Mouse (Mus musculus): Measurements from ENCODE around the gene Vmp1. TPM values are rescaled to one million over a fixed set of nuclear protein-coding genes. Genes with fewer than 3 reads are reported as not detected.

The Vmp1 gene
- polyA plus RNA-seq, 1 experiment from 2014 or later: 173 TPM

GRCm38 (mm10) chr11:86678957-86679356 is 4.7 kb downstream of the Vmp1 start:
- H3K27ac ChIP-seq (ENCODE audit: low read length): peak overlapping the region; percentile 82
- ATAC-seq (ENCODE audit: low FRiP score, low TSS enrichment): peak; percentile 37; the same call in 1 of the 2 replicates
- 44% methylated on average over 5 of the region's 5 CpGs for WGBS
- H3K36me3 ChIP-seq (ENCODE audit: insufficient read depth, low read length): no peaks in the 10 kb centered on the region
- peaks cover 32% of the 10 kb centered on the region for H3K4me1 ChIP-seq (ENCODE audit: insufficient read depth, low read length)
- no peaks in the 10 kb centered on the region for H3K27me3 ChIP-seq (ENCODE audit: insufficient read depth, low read length)
- H3K9ac ChIP-seq (replicated peaks; ENCODE audit: low read length): no peak overlapping the region
- no peaks in the 10 kb centered on the region for H3K9me3 ChIP-seq (ENCODE audit: low read length)
- H3K4me2 ChIP-seq (replicated peaks; ENCODE audit: low read depth, low read length): no peak overlapping the region
- no peak overlapping the region for H3K4me3 ChIP-seq (ENCODE audit: low read length)

- Histone ChIP-seq H3K4me3 (ENCODE audit: low read length) (no peak overlapping the region), H3K9ac (replicated peaks; ENCODE audit: low read length) (no peak overlapping the region), H3K27me3 (ENCODE audit: insufficient read depth, low read length) (no peaks in the 10 kb centered on the region), H3K27ac (ENCODE audit: low read length) (no peak overlapping the region), H3K36me3 (ENCODE audit: insufficient read depth, low read length) (no peaks in the 10 kb centered on the region), H3K4me2 (replicated peaks; ENCODE audit: low read depth, low read length) (no peak overlapping the region), H3K4me1 (ENCODE audit: insufficient read depth, low read length) (peaks cover 14% of the 10 kb centered on the region), H3K9me3 (ENCODE audit: low read length) (no peaks in the 10 kb centered on the region)
- WGBS: 82% methylated on average over 4 of the region's 4 CpGs
- no peak for ATAC-seq (ENCODE audit: low FRiP score, low TSS enrichment)
Observed at GRCm38 (mm10) chr11:86675520-86675919, 8.1 kb downstream of the Vmp1 start.

GRCm38 (mm10) chr11:86672772-86673171 is 10.9 kb downstream of the Vmp1 start:
- Histone ChIP-seq H3K4me3 (ENCODE audit: low read length) (no peak overlapping the region), H3K36me3 (ENCODE audit: insufficient read depth, low read length) (no peaks in the 10 kb centered on the region), H3K4me2 (replicated peaks; ENCODE audit: low read depth, low read length) (no peak overlapping the region), H3K27ac (ENCODE audit: low read length) (no peak overlapping the region), H3K9me3 (ENCODE audit: low read length) (no peaks in the 10 kb centered on the region), H3K27me3 (ENCODE audit: insufficient read depth, low read length) (no peaks in the 10 kb centered on the region), H3K4me1 (ENCODE audit: insufficient read depth, low read length) (no peaks in the 10 kb centered on the region), H3K9ac (replicated peaks; ENCODE audit: low read length) (no peak overlapping the region)
- ATAC-seq (ENCODE audit: low FRiP score, low TSS enrichment): no peak
- WGBS: 82% methylated on average over 3 of the region's 3 CpGs

- no peak overlapping the region for H3K4me3 ChIP-seq (ENCODE audit: low read length)
- H3K27me3 ChIP-seq (ENCODE audit: insufficient read depth, low read length): no peaks in the 10 kb centered on the region
- ATAC-seq (ENCODE audit: low FRiP score, low TSS enrichment): no peak
- H3K9ac ChIP-seq (replicated peaks; ENCODE audit: low read length): no peak overlapping the region
- no peak overlapping the region for H3K4me2 ChIP-seq (replicated peaks; ENCODE audit: low read depth, low read length)
- no peaks in the 10 kb centered on the region for H3K4me1 ChIP-seq (ENCODE audit: insufficient read depth, low read length)
- no peak overlapping the region for H3K27ac ChIP-seq (ENCODE audit: low read length)
- H3K36me3 ChIP-seq (ENCODE audit: insufficient read depth, low read length): no peaks in the 10 kb centered on the region
- no peaks in the 10 kb centered on the region for H3K9me3 ChIP-seq (ENCODE audit: low read length)
- 66% methylated on average over 3 of the region's 3 CpGs for WGBS
Observed at GRCm38 (mm10) chr11:86671041-86671675, 12.5 kb downstream of the Vmp1 start.

GRCm38 (mm10) chr11:86668169-86668568 is 15.5 kb downstream of the Vmp1 start:
- no peak overlapping the region for H3K27ac ChIP-seq (ENCODE audit: low read length)
- 92% methylated on average over 3 of the region's 3 CpGs for WGBS
- no peak overlapping the region for H3K4me2 ChIP-seq (replicated peaks; ENCODE audit: low read depth, low read length)
- H3K9me3 ChIP-seq (ENCODE audit: low read length): no peaks in the 10 kb centered on the region
- H3K9ac ChIP-seq (replicated peaks; ENCODE audit: low read length): no peak overlapping the region
- H3K27me3 ChIP-seq (ENCODE audit: insufficient read depth, low read length): no peaks in the 10 kb centered on the region
- H3K4me3 ChIP-seq (ENCODE audit: low read length): no peak overlapping the region
- no peaks in the 10 kb centered on the region for H3K4me1 ChIP-seq (ENCODE audit: insufficient read depth, low read length)
- peaks cover 12% of the 10 kb centered on the region; the same call in 1 of the 2 replicates for H3K36me3 ChIP-seq (ENCODE audit: insufficient read depth, low read length)
- ATAC-seq (ENCODE audit: low FRiP score, low TSS enrichment): no peak

- 89% methylated on average over 2 of the region's 2 CpGs for WGBS
- no peak overlapping the region for H3K9ac ChIP-seq (replicated peaks; ENCODE audit: low read length)
- no peak overlapping the region for H3K4me2 ChIP-seq (replicated peaks; ENCODE audit: low read depth, low read length)
- H3K27ac ChIP-seq (ENCODE audit: low read length): no peak overlapping the region
- H3K4me1 ChIP-seq (ENCODE audit: insufficient read depth, low read length): no peaks in the 10 kb centered on the region
- no peak overlapping the region for H3K4me3 ChIP-seq (ENCODE audit: low read length)
- ATAC-seq (ENCODE audit: low FRiP score, low TSS enrichment): no peak
- peaks cover 14% of the 10 kb centered on the region; the same call in 1 of the 2 replicates for H3K36me3 ChIP-seq (ENCODE audit: insufficient read depth, low read length)
- H3K27me3 ChIP-seq (ENCODE audit: insufficient read depth, low read length): no peaks in the 10 kb centered on the region
- H3K9me3 ChIP-seq (ENCODE audit: low read length): no peaks in the 10 kb centered on the region
Observed at GRCm38 (mm10) chr11:86667553-86667952, 16.1 kb downstream of the Vmp1 start.

- Histone ChIP-seq H3K9ac (replicated peaks; ENCODE audit: low read length) (no peak overlapping the region), H3K36me3 (ENCODE audit: insufficient read depth, low read length) (peaks cover 31% of the 10 kb centered on the region), H3K27ac (ENCODE audit: low read length) (no peak overlapping the region), H3K4me3 (ENCODE audit: low read length) (no peak overlapping the region), H3K4me1 (ENCODE audit: insufficient read depth, low read length) (no peaks in the 10 kb centered on the region), H3K27me3 (ENCODE audit: insufficient read depth, low read length) (no peaks in the 10 kb centered on the region), H3K9me3 (ENCODE audit: low read length) (no peaks in the 10 kb centered on the region), H3K4me2 (replicated peaks; ENCODE audit: low read depth, low read length) (no peak overlapping the region)
- ATAC-seq (ENCODE audit: low FRiP score, low TSS enrichment): no peak
- WGBS: 90% methylated on average over 3 of the region's 3 CpGs
Observed at GRCm38 (mm10) chr11:86664406-86664805, 19.2 kb downstream of the Vmp1 start.

- Histone ChIP-seq H3K4me3 (ENCODE audit: low read length) (no peak overlapping the region), H3K36me3 (ENCODE audit: insufficient read depth, low read length) (peaks cover 31% of the 10 kb centered on the region), H3K9ac (replicated peaks; ENCODE audit: low read length) (no peak overlapping the region), H3K9me3 (ENCODE audit: low read length) (no peaks in the 10 kb centered on the region), H3K4me2 (replicated peaks; ENCODE audit: low read depth, low read length) (no peak overlapping the region), H3K27me3 (ENCODE audit: insufficient read depth, low read length) (no peaks in the 10 kb centered on the region), H3K4me1 (ENCODE audit: insufficient read depth, low read length) (no peaks in the 10 kb centered on the region), H3K27ac (ENCODE audit: low read length) (no peak overlapping the region)
- ATAC-seq (ENCODE audit: low FRiP score, low TSS enrichment): no peak
Observed at GRCm38 (mm10) chr11:86663977-86664376, 19.7 kb downstream of the Vmp1 start.

- WGBS: 93% methylated on average over 8 of the region's 8 CpGs
- H3K4me1 ChIP-seq (ENCODE audit: insufficient read depth, low read length): no peaks in the 10 kb centered on the region
- no peaks in the 10 kb centered on the region for H3K9me3 ChIP-seq (ENCODE audit: low read length)
- H3K27me3 ChIP-seq (ENCODE audit: insufficient read depth, low read length): no peaks in the 10 kb centered on the region
- peaks cover 31% of the 10 kb centered on the region for H3K36me3 ChIP-seq (ENCODE audit: insufficient read depth, low read length)
- no peak overlapping the region for H3K4me2 ChIP-seq (replicated peaks; ENCODE audit: low read depth, low read length)
- no peak for ATAC-seq (ENCODE audit: low FRiP score, low TSS enrichment)
- H3K9ac ChIP-seq (replicated peaks; ENCODE audit: low read length): no peak overlapping the region
- H3K27ac ChIP-seq (ENCODE audit: low read length): no peak overlapping the region
- H3K4me3 ChIP-seq (ENCODE audit: low read length): no peak overlapping the region
Observed at GRCm38 (mm10) chr11:86662986-86663895, 20.4 kb downstream of the Vmp1 start.

GRCm38 (mm10) chr11:86657863-86658262 is 25.8 kb downstream of the Vmp1 start:
- Histone ChIP-seq H3K9ac (replicated peaks; ENCODE audit: low read length) (no peak overlapping the region), H3K9me3 (ENCODE audit: low read length) (no peaks in the 10 kb centered on the region), H3K4me3 (ENCODE audit: low read length) (no peak overlapping the region), H3K27ac (ENCODE audit: low read length) (no peak overlapping the region), H3K36me3 (ENCODE audit: insufficient read depth, low read length) (peaks cover 23% of the 10 kb centered on the region), H3K4me1 (ENCODE audit: insufficient read depth, low read length) (no peaks in the 10 kb centered on the region), H3K27me3 (ENCODE audit: insufficient read depth, low read length) (no peaks in the 10 kb centered on the region), H3K4me2 (replicated peaks; ENCODE audit: low read depth, low read length) (no peak overlapping the region)
- no peak for ATAC-seq (ENCODE audit: low FRiP score, low TSS enrichment)

Measured in kidney, embryonic 16.5 days (tissue).